In the genomic region with DNA sequence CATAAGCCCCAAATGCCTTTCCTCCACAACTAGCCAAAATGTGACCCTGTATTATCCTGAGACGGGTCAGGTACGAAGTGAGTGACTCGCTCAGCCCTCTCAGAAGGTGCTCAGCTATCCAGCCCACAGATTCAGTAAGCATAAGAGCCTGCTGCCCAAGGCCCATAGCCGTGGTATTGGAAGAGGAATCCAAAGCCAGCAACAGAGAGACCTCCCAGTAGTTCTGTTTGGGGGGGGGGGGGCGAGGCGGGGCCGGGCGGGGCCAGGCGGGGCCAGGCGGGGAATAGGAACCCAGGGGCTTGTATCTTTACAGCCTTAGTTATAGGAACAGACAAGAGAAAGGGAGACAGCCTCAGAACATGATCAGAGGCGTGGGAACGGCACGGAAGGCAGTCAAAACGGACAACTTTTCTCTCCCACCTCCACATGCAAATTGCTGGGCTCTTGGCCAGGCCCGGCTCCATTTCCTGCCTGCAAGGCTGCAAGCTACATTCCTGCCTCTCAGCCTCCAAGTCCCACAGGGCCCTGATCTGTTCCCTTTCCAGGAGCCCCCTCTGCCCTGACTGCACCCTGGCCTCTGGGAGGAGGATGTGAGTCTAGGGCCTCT, we compare ENCODE assay signal across 8 mouse cellular contexts. TPM values are rescaled to one million over a fixed set of nuclear protein-coding genes. Genes with fewer than 3 reads are reported as not detected.
DNase-seq lines count a peak whose midpoint lies in the region; ATAC-seq and TF ChIP-seq lines count a peak whose summit lies in the region.

No protein-coding gene starts in this region.

- 15% methylated on average over 15 of the region's 15 CpGs for WGBS in intestine, embryonic 14.5 days
- WGBS in spleen, adult 2 months = 21% methylated on average over 13 of the region's 15 CpGs

- H3K9ac ChIP-seq in intestine, embryonic 14.5 days (ENCODE audit: low read length) = peak overlapping the region; percentile 29; the same call in 1 of the 2 replicates

- 0 out of 2 replicates have a peak overlapping the region, but pooled peaks have one; percentile 23 for H3K4me3 ChIP-seq in E14TG2a.4 (replicated peaks; ENCODE audit: low read length)
- H3K4me3 ChIP-seq in intestine, embryonic 14.5 days (ENCODE audit: low read depth, low read length) = peak overlapping the region; percentile 15
- peak overlapping the region; percentile 10; the same call in 1 of the 2 replicates for H3K4me3 ChIP-seq in spleen, adult 2 months (ENCODE audit: extremely low read depth, insufficient read depth, insufficient read length)

- intact Hi-C loops in gastrocnemius, postnatal 36 days (cut with DNase I) = no loop called here

- peak; percentile 49 for ATAC-seq in intestine, embryonic 14.5 days (replicated peaks; ENCODE audit: low FRiP score, low TSS enrichment, low read depth)

- peak overlapping the region; percentile 49 for H3K4me2 ChIP-seq in intestine, embryonic 14.5 days (ENCODE audit: low read length)

- peaks cover 57% of the 10 kb centered on the region for H3K27me3 ChIP-seq in E14TG2a.4 (ENCODE audit: insufficient read depth, low read length)
- H3K27me3 ChIP-seq in intestine, embryonic 14.5 days (replicated peaks; ENCODE audit: control insufficient read depth, insufficient read depth, low read length) = no peaks in the 10 kb centered on the region
- H3K27me3 ChIP-seq in spleen, adult 2 months (ENCODE audit: control insufficient read depth, insufficient read depth, low read length) = no peaks in the 10 kb centered on the region

- H3K4me1 ChIP-seq in E14TG2a.4 (replicated peaks; ENCODE audit: low read depth, low read length) = peaks cover 54% of the 10 kb centered on the region
- H3K4me1 ChIP-seq in intestine, embryonic 14.5 days (replicated peaks; ENCODE audit: control insufficient read depth, insufficient read depth, low read length) = peaks cover 50% of the 10 kb centered on the region
- peaks cover 23% of the 10 kb centered on the region; the same call in 1 of the 2 replicates for H3K4me1 ChIP-seq in spleen, adult 2 months (ENCODE audit: control insufficient read depth, insufficient read depth, insufficient read length)

- no peaks in the 10 kb centered on the region for H3K9me3 ChIP-seq in E14TG2a.4 (ENCODE audit: low read length)
- no peaks in the 10 kb centered on the region for H3K9me3 ChIP-seq in intestine, embryonic 14.5 days (ENCODE audit: control insufficient read depth, low read length)

- TF ChIP-seq CTCF in E14TG2a.4 (conservative IDR thresholded peaks at IDR 0.05; ENCODE audit: low read length) = no peak
- no peak for TF ChIP-seq CTCF in spleen, adult 2 months (IDR thresholded peaks at IDR 0.05; ENCODE audit: extremely low read depth, insufficient read depth, insufficient read length, insufficient replicate concordance)

- TF ChIP-seq POLR2A in spleen, adult 2 months (IDR thresholded peaks at IDR 0.05; ENCODE audit: low read depth, low read length) = no peak

- H3K27ac ChIP-seq in intestine, embryonic 14.5 days (ENCODE audit: low read depth) = peak overlapping the region; percentile 94
- H3K27ac ChIP-seq in spleen, adult 2 months (ENCODE audit: insufficient read depth, low read length) = peak overlapping the region; percentile 50; the same call in 1 of the 2 replicates

- H3K36me3 ChIP-seq in E14TG2a.4 (ENCODE audit: insufficient read depth, low read length) = no peaks in the 10 kb centered on the region
- 0 out of 2 replicates have a peak, but pooled peaks cover 5% of the 10 kb centered on the region for H3K36me3 ChIP-seq in intestine, embryonic 14.5 days (ENCODE audit: control insufficient read depth, insufficient read depth, low read length)
- H3K36me3 ChIP-seq in spleen, adult 2 months (ENCODE audit: control insufficient read depth, insufficient read depth, low read length) = no peaks in the 10 kb centered on the region

- peak; percentile 68 for DNase-seq in embryo, embryonic 11 days
- DNase-seq in gastrocnemius, postnatal 36 days = peak; percentile 59 to 73
- DNase-seq in intestine, embryonic 14.5 days (ENCODE audit: low spot score) = peak; percentile 88
- DNase-seq in left cerebral cortex, adult 18-20 months (ENCODE audit: low spot score in 2 of 2) = peak; percentile 80 to 88
- DNase-seq in lung, postnatal 10 days = peak; percentile 91
- no peak for DNase-seq in spleen, adult 2 months (ENCODE audit: low read depth in 1 of 2, low spot score in 2 of 2)
- DNase-seq in T-cell, adult 2 months (ENCODE audit: low spot score) = no peak

RNA-seq across cellular contexts. Expression of a gene that starts 15.4 kb away (rescaled TPM):
- total RNA-seq in gastrocnemius, postnatal 36 days (2021) = under 1 TPM; 0.20 to 0.49 TPM
- 0.39 and 0.73 TPM in 2 replicates for polyA plus RNA-seq in intestine, embryonic 14.5 days (2014; fragmentation: Nextera tagmentation; extraction: Ambion mirVana)
- under 1 TPM in 1 of 2 experiments, not detected in 1; 0.79 TPM for total RNA-seq in left cerebral cortex, adult 18-20 months (2021)
- 0.09 and 0.25 TPM in 2 replicates for polyA plus RNA-seq in spleen, adult 2 months (2012; rRNA removed)

RNA-seq across cellular contexts. Expression of a gene that starts 31.2 kb away (rescaled TPM):
- not detected for total RNA-seq in gastrocnemius, postnatal 36 days (2021)
- polyA plus RNA-seq in intestine, embryonic 14.5 days (2014; fragmentation: Nextera tagmentation; extraction: Ambion mirVana) = 1.0 and 1.3 TPM in 2 replicates
- under 1 TPM; 0.49 to 0.95 TPM for total RNA-seq in left cerebral cortex, adult 18-20 months (2021)
- 0.09 and 0.14 TPM in 2 replicates for polyA plus RNA-seq in spleen, adult 2 months (2012; rRNA removed)

RNA-seq across cellular contexts. Expression of a gene that starts 33.0 kb away (rescaled TPM):
- total RNA-seq in gastrocnemius, postnatal 36 days (2021) = not detected
- 0.32 and 0.72 TPM in 2 replicates for polyA plus RNA-seq in intestine, embryonic 14.5 days (2014; fragmentation: Nextera tagmentation; extraction: Ambion mirVana)
- total RNA-seq in left cerebral cortex, adult 18-20 months (2021) = under 1 TPM; 0.72 to 0.96 TPM
- 0.25 and 0.42 TPM in 2 replicates for polyA plus RNA-seq in spleen, adult 2 months (2012; rRNA removed)

Comparison
In these comparisons a context has a peak if more than half of its experiments do, and no peak if none do; other contexts are left out.
1. DNase-seq: peak in embryo, embryonic 11 days (single experiment), gastrocnemius, postnatal 36 days (2 of 2), intestine, embryonic 14.5 days (single experiment), left cerebral cortex, adult 18-20 months (2 of 2) and lung, postnatal 10 days (single experiment); none in spleen, adult 2 months (0 of 2) and T-cell, adult 2 months (single experiment).
2. Peak in every context shown above with its lines, with median percentiles within 50 percentile points of each other: H3K4me3 ChIP-seq.